Mouse (Mus musculus) olfactory bulb, adult 2 months (tissue): Measurements from ENCODE around the gene Golgb1.

Experiments
- CTCF ChIP-seq: fragments of 200-500 bp; IDR thresholded peaks from 2 replicates; pipeline ENCODE4 v1.5.1; 2012; ENCODE audit warnings: low read depth, mild to moderate bottlenecking, low read length, moderate library complexity; ENCODE audit not compliant: insufficient read depth
- POLR2A ChIP-seq: fragments of 200-500 bp; IDR thresholded peaks from 2 replicates; pipeline ENCODE4 v1.6.1; 2012; ENCODE audit warnings: mild to moderate bottlenecking, low read depth, low read length, moderate library complexity; ENCODE audit not compliant: insufficient read depth

DNA sequence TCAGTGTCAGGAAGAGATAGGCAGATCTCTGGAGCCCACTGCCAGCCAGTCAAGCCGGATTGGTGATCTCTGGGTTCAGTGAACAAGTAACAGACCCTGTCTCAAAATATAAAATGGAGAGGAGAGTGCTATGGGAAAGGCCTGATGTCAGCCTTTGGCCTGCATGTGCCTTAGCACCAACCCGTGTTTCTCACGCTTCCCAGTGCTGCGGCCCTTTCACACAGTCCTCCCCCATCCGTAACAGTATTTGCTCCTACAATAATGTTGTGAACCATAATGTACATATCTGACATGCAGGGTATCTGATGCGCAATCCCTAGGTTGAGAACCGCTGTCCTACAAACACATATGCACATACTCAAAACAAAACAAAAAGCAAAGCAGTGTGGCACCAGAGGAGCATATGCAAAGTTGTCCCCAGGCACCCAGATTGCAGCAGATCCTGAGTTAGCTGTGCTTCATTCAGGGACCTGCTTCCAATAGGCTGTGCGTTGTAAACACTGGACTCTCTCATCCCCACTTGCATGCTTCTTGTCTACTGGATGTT, 46.2 kb downstream of the Golgb1 start:
- no peak for TF ChIP-seq POLR2A
- no peak for TF ChIP-seq CTCF
